Mouse (Mus musculus): ENCODE measurements around the gene Sept12.

Sept12 gene

GRCm38 (mm10) chr16:4974521-4974920, 23.1 kb downstream of the Sept12 start:
- no peak for DNase-seq (ENCODE audit: low spot score in 2 of 2)

- DNase-seq (ENCODE audit: low spot score in 2 of 2), result no peak
Observed at GRCm38 (mm10) chr16:4971626-4972025, 26.0 kb downstream of the Sept12 start.

DNA sequence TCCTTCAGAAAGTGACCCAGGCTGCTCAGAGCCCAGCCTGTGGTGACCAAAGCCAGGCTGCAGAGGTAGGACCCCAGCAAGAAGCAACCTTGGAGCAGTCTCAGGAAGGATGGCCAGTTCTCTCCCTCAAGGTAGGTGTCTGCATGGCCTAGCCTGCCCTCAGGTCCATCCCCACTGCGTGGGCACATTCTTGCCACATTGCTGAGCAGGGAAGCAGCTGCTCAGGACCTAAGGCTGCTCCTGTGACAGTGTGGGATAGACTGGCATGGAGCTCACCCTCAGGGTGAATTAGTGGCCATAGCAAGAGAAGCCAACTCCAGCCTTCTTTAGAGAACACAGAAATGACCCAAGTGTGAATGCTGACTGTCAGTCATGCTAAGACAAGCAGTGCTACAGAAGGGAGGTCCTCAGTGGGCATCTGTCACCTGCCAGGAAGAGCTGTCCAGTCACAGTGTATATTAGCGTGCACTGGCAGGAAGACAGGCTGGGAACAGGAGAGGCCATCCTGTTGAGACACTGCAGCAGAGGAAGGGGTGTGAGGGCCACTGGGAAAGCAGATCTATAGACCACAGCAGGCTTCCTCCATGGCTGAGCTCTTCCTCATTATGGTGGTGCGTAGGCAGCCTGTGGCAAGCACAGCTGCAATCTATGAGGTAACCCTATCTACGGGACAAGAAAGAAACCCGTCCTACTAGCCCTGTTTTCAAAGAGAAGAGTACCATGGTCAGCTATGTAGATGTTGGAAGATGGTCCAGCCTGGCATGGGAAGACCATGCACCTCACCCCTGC, 28.4 kb downstream of the Sept12 start:
- no peak for DNase-seq (ENCODE audit: low spot score in 2 of 2)

GRCm38 (mm10) chr16:4968426-4968825, 29.2 kb downstream of the Sept12 start:
- no peak for DNase-seq (ENCODE audit: low spot score in 2 of 2)

- no peak for DNase-seq (ENCODE audit: low spot score in 2 of 2)
Observed at GRCm38 (mm10) chr16:4965392-4966129, 32.1 kb downstream of the Sept12 start.

DNA sequence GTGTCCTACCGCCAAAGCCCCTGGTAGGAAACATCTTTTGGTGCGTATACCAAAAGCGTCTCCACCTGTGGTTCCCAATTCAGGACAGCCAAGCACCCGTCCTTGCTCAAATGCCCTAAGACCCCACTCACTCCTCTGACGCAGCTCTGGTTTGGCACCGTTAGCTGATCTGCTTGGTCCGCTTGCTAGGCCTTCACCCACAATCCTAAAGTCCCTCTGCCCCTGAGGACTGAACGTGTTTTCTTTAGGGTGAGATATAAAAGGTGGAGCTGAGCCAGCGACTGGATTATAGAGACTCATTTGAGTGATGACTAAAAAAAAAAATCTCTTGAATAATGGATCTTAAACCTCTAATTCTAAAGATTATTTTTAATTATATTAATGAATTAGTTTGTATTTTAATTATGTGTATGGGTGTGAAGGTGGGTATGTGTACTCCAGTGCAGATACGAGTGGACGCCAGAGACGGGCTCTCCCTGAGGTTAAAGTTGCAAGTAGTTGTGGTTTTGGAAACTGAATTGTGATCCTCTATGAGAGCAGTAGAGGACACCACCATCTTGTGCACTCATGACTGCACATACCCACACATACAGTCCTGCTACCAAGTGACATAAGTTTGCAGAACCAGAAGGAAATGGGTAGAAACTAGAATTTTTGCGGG, 32.8 kb downstream of the Sept12 start:
- no peak for DNase-seq (ENCODE audit: low spot score in 2 of 2)

DNA sequence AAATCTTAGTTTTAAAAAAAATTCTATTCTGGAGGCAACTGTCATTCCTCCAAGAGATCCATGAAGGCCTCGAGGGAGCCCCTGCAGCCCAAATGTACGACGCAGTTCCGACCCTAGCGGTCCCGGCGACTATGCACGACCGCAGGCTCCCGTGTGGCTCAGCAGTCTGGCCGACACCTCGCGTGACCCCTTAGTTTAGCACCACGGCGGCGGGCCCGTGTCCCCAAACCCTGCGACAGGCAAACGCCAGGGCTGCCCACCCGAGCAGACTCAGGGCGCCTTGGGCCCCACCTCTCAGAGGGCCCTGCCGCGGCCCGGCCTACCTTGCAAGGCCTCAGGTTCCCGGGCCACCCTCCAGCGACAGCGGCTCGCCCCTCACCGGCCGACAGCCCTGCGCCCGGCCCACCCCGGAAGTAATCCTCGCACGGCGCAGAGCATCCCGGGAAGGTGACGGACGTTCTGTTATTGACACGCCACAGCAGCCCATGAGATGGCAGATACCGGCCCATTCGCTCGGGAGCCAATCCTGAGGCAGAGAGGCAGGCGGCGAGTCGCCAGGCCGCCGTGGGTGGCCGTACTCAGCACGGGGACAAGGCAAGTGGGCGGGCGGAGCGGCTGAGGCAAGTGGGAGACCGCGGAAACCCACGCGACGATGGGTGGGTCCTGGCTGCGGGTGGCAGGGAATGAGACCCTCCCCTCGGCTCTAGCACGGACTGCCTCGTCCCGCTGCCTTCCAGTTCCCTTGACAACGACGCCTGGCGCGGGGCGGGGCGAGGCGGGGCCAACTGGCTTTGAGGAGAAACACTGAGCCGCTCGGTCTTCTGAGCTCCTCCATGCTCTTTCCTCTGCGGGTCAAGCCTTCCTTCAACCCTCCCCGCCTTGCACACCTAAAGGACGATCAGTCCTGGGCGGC, 33.6 kb downstream of the Sept12 start, which contains the start of gene Anks3:
Anks3 (minus strand) TSS at position 409 of the 913 bp plus-strand sequence.
- DNase-seq (ENCODE audit: low spot score in 2 of 2), result peak; percentile 96 to 98

DNA sequence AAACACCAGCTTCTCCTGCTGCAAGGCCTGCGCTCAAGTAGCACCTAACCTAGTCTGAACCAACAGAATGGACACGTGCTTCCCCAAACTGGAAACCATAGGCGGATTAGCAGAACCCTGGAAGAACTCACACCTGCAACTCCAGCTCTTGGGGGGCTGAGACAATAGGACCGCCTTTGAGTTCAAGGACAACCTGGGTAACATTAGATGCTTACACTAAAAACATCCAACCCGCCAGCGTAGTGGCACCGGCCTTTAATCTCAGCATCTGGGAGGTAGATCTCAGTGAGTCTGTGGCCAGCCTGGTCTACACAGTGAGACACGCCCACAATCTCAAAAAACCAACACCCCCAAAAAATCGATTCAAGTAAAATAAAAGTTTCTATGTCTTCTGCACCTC, 34.3 kb downstream of the Sept12 start:
- DNase-seq (ENCODE audit: low spot score in 2 of 2), result no peak

- DNase-seq (ENCODE audit: low spot score in 2 of 2), result no peak
Observed at GRCm38 (mm10) chr16:4960260-4960659, 37.4 kb downstream of the Sept12 start.

GRCm38 (mm10) chr16:4957446-4957845, 40.2 kb downstream of the Sept12 start:
- DNase-seq (ENCODE audit: low spot score in 2 of 2), result no peak

- no peak for DNase-seq (ENCODE audit: low spot score in 2 of 2)
Observed at GRCm38 (mm10) chr16:4956609-4957008, 41.0 kb downstream of the Sept12 start.

DNA sequence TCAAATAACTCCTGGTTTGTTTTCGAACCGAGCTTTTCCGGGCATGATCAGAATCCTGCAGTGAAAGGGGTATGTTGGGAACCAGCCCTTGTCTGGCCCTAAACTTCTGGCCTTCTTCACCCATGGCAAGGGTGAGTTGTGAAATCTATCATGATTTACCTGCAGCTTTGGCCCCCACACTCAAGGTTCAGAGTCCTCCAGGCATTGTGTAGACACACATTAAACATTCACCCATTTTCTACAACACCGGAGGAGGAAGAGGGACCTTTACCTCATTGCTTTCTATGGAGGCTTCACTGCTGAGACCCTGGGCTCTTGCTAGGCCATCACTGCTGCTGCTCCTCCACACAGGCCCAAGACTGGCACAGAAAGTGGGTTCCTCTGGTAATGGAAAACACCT, 50.3 kb downstream of the Sept12 start:
- no peak for DNase-seq (ENCODE audit: low spot score in 2 of 2)

- no peak for DNase-seq (ENCODE audit: low spot score in 2 of 2)
Observed at GRCm38 (mm10) chr16:4946155-4946554, 51.5 kb downstream of the Sept12 start.

DNA sequence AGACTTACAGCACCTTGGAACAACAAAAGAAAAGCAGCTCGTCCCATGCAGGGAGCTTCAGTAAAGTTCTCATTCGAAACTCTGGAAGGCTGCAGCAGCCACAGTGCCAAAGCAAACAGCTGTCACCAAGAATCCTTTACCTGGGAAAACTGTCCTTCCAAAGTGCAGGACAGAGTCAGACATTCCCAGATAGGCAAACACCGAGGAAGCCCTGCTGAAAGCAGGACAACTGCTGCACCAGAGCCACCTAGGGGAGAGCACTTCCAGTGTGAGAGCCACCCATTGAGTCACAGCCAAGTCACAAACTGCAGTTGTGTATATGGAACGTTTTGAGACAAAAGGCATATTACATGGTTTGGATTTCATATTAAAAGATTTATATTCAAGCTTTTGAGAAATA, 52.2 kb downstream of the Sept12 start:
- DNase-seq (ENCODE audit: low spot score in 2 of 2), result no peak

DNA sequence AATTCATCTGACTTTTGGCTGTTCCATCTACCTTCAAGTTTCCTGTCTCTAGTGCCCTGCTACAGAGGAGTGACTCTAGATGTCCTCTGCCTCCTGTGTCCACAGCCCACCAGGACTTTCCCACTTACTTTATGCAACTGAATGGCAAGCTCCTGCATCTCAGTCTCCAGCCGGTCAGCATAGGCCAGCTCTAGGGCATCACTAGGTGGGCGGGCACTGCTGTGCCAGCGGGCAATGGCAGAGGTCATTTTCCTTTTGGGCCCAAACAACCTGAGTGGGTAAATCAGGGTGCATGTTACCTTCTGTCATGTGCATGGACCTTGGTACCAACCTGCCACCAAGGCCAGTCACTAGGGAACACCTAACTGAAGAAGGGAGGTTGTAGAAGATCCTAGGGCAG, 54.2 kb downstream of the Sept12 start:
- no peak for DNase-seq (ENCODE audit: low spot score in 2 of 2)

DNA sequence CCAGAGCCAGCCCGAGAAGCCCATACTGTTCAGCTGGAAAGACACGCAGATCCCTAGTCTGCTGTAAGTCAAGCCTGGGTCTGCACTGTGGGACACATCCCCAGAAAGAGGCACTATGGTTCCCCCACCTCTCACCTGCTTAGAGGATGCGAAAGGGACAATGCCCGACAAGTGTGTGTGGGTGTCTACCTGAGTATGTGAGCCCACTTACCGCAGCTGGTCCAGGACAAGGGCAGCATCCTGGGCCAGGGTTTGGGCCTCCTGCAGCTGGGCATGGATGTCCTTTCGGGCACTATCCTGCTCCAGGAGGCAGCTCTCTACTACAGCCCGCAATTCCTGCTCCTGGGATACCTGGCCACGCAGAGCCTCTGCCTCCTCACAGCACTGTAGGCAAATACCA, 54.8 kb downstream of the Sept12 start:
- no peak for DNase-seq (ENCODE audit: low spot score in 2 of 2)

DNA sequence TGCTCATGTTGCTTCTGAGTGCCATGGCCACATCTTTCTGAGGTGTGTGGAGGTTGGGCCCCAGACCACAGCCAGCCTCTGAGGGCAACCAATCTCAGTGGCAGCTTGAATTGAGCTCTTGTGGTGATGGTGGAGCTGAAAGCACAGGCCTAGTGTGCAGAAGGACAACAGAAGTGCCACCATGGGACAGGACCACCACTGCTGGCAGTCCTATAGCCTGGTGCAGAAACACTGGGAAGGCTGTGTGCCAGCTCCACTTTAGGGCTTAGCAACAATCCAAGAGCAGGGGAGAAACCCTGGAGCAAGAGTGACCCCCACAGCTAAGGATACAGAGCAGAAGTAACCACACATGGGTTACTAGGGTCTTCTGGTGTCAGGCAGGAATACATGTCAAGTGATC, 56.6 kb downstream of the Sept12 start:
- DNase-seq (ENCODE audit: low spot score in 2 of 2), result no peak

- no peak for DNase-seq (ENCODE audit: low spot score in 2 of 2)
Observed at GRCm38 (mm10) chr16:4940311-4940850, 57.3 kb downstream of the Sept12 start.

GRCm38 (mm10) chr16:4939412-4939811, 58.2 kb downstream of the Sept12 start:
- no peak for DNase-seq (ENCODE audit: low spot score in 2 of 2)

GRCm38 (mm10) chr16:4938989-4939388, 58.7 kb downstream of the Sept12 start:
- DNase-seq (ENCODE audit: low spot score in 2 of 2), result peak; percentile 94 to 97

- no peak for DNase-seq (ENCODE audit: low spot score in 2 of 2)
Observed at GRCm38 (mm10) chr16:4938461-4938860, 59.2 kb downstream of the Sept12 start, which contains the start of gene Nudt16l1. Nudt16l1 (plus strand) TSS chr16:4938761.

Data from urinary bladder, postnatal 4 days (tissue).